Mouse (Mus musculus) left cerebral cortex, postnatal 4 days (tissue): ENCODE data around the gene Foxk2. TPM values are rescaled to one million over a fixed set of nuclear protein-coding genes. Genes with fewer than 3 reads are reported as not detected.

Experiments used
- DNase-seq: peaks from one replicate; pipeline ENCODE4 v3.0.0-alpha.2; 2022
- intact Hi-C: fragments of 180-260 bp; cut with DNase I; formaldehyde crosslinking; loops from one replicate; pipeline ENCODE4 v1.15.1; 2025
- total RNA-seq, 2 experiments: library from RNA; stranded (reverse); gene quantifications; 2 replicates each; pipeline ENCODE4 v1.2.3; 2021

The Foxk2 gene
- total RNA-seq, 2 experiments from 2014 or later = 115 to 116 TPM

- DNase-seq = peak; percentile 98
- intact Hi-C loops = no loop called here
These were observed 94.4 kb downstream of the Foxk2 start, which contains the start of gene Wdr45b for GRCm38 (mm10) chr11:121354091-121354707. Gene Wdr45b (minus strand): TSS chr11:121354445.

Other genes starting within 250 kb of the Foxk2 start
- gene Cd7, start 220.6 kb upstream of the Foxk2 start, total RNA-seq = not detected
- not detected for gene Sectm1b, start 196.4 kb upstream of the Foxk2 start, total RNA-seq
- under 1 TPM in 1 of 2 experiments, not detected in 1; 0.30 TPM for gene Sectm1a, start 178.8 kb upstream of the Foxk2 start, total RNA-seq
- not detected for gene Tex19.2, start 141.3 kb upstream of the Foxk2 start, total RNA-seq
- gene Tex19.1, start 113.8 kb upstream of the Foxk2 start, total RNA-seq = not detected
- gene Uts2r, start 99.7 kb upstream of the Foxk2 start, total RNA-seq = not detected
- 10 to 100 TPM; 54.9 to 57.3 TPM for gene Hexdc, start 55.6 kb upstream of the Foxk2 start, total RNA-seq
- gene Ogfod3, start 55.3 kb upstream of the Foxk2 start, total RNA-seq = 1 to 10 TPM; 7.7 to 8.0 TPM
- gene Cybc1, start 30.7 kb upstream of the Foxk2 start, total RNA-seq = 10 to 100 TPM; 24.0 to 27.3 TPM
- 10 to 100 TPM; 70.6 to 73.2 TPM for gene Narf, start 22.7 kb upstream of the Foxk2 start, total RNA-seq
- 10 to 100 TPM; 57.3 to 64.8 TPM for gene Wdr45b, start 94.5 kb downstream of the Foxk2 start, total RNA-seq
- 10 to 100 TPM; 13.6 to 16.4 TPM for gene Rab40b, start 128.3 kb downstream of the Foxk2 start, total RNA-seq
- 10 to 100 TPM; 17.9 to 18.1 TPM for gene Fn3krp, start 161.4 kb downstream of the Foxk2 start, total RNA-seq
- 1 to 10 TPM; 4.9 to 5.7 TPM for gene Fn3k, start 174.9 kb downstream of the Foxk2 start, total RNA-seq
- 10 to 100 TPM; 68.4 to 75.2 TPM for gene Tbcd, start 192.0 kb downstream of the Foxk2 start, total RNA-seq